Mouse (Mus musculus) kidney, embryonic 15.5 days (tissue): ENCODE data around the gene Mthfr. TPM values are rescaled to one million over a fixed set of nuclear protein-coding genes. Genes with fewer than 3 reads are reported as not detected.
A peak's percentile ranks its signal among the peaks of the same experiment; 100 is the strongest.

ENCODE experiments used
- ATAC-seq: fragments of 200-750 bp; cut with Nextera tagmentation; replicated peaks from 2 replicates; pipeline ENCODE4 v1.8.0; 2017; ENCODE audit warnings: moderate TSS enrichment; ENCODE audit not compliant: low FRiP score
- H3K27ac ChIP-seq: fragments of 300-500 bp; sonication (generic); 2 replicates; pipeline ENCODE4 v1.5.1; 2015; ENCODE audit warnings: mild to moderate bottlenecking, inconsistent platforms
- H3K27me3 ChIP-seq: fragments of 300-500 bp; sonication (generic); 2 replicates; pipeline ENCODE4 v1.6.1; 2015; ENCODE audit warnings: inconsistent platforms
- H3K36me3 ChIP-seq: fragments of 300-500 bp; sonication (generic); 2 replicates; pipeline ENCODE4 v1.6.1; 2015; ENCODE audit warnings: inconsistent platforms
- H3K4me1 ChIP-seq: fragments of 300-500 bp; sonication (generic); 2 replicates; pipeline ENCODE4 v1.6.1; 2015; ENCODE audit warnings: inconsistent platforms
- H3K4me2 ChIP-seq: fragments of 300-500 bp; sonication (generic); 2 replicates; pipeline ENCODE4 v1.6.1; 2015; ENCODE audit warnings: moderate library complexity, mild to moderate bottlenecking, inconsistent platforms
- H3K4me3 ChIP-seq: fragments of 300-500 bp; sonication (generic); replicated peaks from 2 replicates; pipeline ENCODE4 v1.5.1; 2015; ENCODE audit warnings: mild to moderate bottlenecking, inconsistent platforms
- H3K9ac ChIP-seq: fragments of 300-500 bp; sonication (generic); 2 replicates; pipeline ENCODE4 v1.6.1; 2015; ENCODE audit warnings: mild to moderate bottlenecking, inconsistent platforms
- H3K9me3 ChIP-seq: fragments of 300-500 bp; sonication (generic); replicated peaks from 2 replicates; pipeline ENCODE4 v1.6.1; 2016; ENCODE audit warnings: inconsistent platforms
- WGBS: fragments of 180-500 bp; shearing (Covaris S2); methylation state at CpG from one replicate; pipeline ENCODE4 v1.1.7; 2015; ENCODE audit warnings: mixed read lengths; 5-methylcytosine and 5-hydroxymethylcytosine counted together
- polyA plus RNA-seq: library from polyadenylated mRNA; unstranded; fragments of >200 nt; fragmentation: Nextera tagmentation; extraction: Ambion mirVana; gene quantifications from 2 replicates; pipeline ENCODE4 v1.2.1, GENCODE M21; 2015

The Mthfr gene
- polyA plus RNA-seq, 1 experiment from 2014 or later: 24.1 TPM

GRCm38 (mm10) chr4:148056801-148057200, 17.9 kb downstream of the Mthfr start:
- no peak overlapping the region for H3K4me3 ChIP-seq
- H3K27me3 ChIP-seq: no peaks in the 10 kb centered on the region
- no peaks in the 10 kb centered on the region for H3K9me3 ChIP-seq
- H3K4me1 ChIP-seq: peaks cover 8% of the 10 kb centered on the region
- WGBS: 68% methylated on average over 4 of the region's 4 CpGs
- peaks cover 72% of the 10 kb centered on the region for H3K36me3 ChIP-seq
- ATAC-seq: no peak
- no peak overlapping the region for H3K9ac ChIP-seq
- no peak overlapping the region for H3K4me2 ChIP-seq
- 0 out of 2 replicates have a peak overlapping the region, but pooled peaks have one; percentile 25 for H3K27ac ChIP-seq

GRCm38 (mm10) chr4:148057661-148058209, 18.9 kb downstream of the Mthfr start:
- Histone ChIP-seq H3K9me3 (no peaks in the 10 kb centered on the region), H3K4me1 (peaks cover 8% of the 10 kb centered on the region), H3K27me3 (no peaks in the 10 kb centered on the region), H3K27ac (no peak overlapping the region), H3K4me3 (no peak overlapping the region), H3K4me2 (no peak overlapping the region), H3K9ac (no peak overlapping the region), H3K36me3 (peaks cover 63% of the 10 kb centered on the region)
- ATAC-seq: no peak
- WGBS: 70% methylated on average over 5 of the region's 5 CpGs

GRCm38 (mm10) chr4:148058218-148058819, 19.4 kb downstream of the Mthfr start:
- no peak for ATAC-seq

GRCm38 (mm10) chr4:148058993-148059392, 20.1 kb downstream of the Mthfr start:
- Histone ChIP-seq H3K9ac (no peak overlapping the region), H3K4me2 (no peak overlapping the region), H3K9me3 (no peaks in the 10 kb centered on the region), H3K4me3 (no peak overlapping the region), H3K36me3 (peaks cover 50% of the 10 kb centered on the region), H3K4me1 (peaks cover 8% of the 10 kb centered on the region), H3K27me3 (no peaks in the 10 kb centered on the region), H3K27ac (no peak overlapping the region)
- ATAC-seq: no peak
- 92% methylated on average over 6 of the region's 6 CpGs for WGBS

More at GRCm38 (mm10) chr4:148058218-148058819, 19.4 kb downstream of the Mthfr start:
- Histone ChIP-seq H3K4me1 (peaks cover 8% of the 10 kb centered on the region), H3K4me3 (no peak overlapping the region), H3K4me2 (no peak overlapping the region), H3K36me3 (peaks cover 57% of the 10 kb centered on the region), H3K27me3 (no peaks in the 10 kb centered on the region), H3K9ac (no peak overlapping the region), H3K9me3 (no peaks in the 10 kb centered on the region), H3K27ac (no peak overlapping the region)
- WGBS: 94% methylated on average over 9 of the region's 9 CpGs

GRCm38 (mm10) chr4:148060120-148061085, 21.5 kb downstream of the Mthfr start:
- peaks cover 36% of the 10 kb centered on the region for H3K36me3 ChIP-seq
- H3K9me3 ChIP-seq: no peaks in the 10 kb centered on the region
- ATAC-seq: peak; percentile 41
- no peak overlapping the region for H3K9ac ChIP-seq
- H3K4me3 ChIP-seq: no peak overlapping the region
- H3K27ac ChIP-seq: no peak overlapping the region
- H3K4me1 ChIP-seq: peaks cover 11% of the 10 kb centered on the region
- H3K27me3 ChIP-seq: no peaks in the 10 kb centered on the region
- WGBS: 52% methylated on average over 13 of the region's 13 CpGs
- H3K4me2 ChIP-seq: no peak overlapping the region

DNA sequence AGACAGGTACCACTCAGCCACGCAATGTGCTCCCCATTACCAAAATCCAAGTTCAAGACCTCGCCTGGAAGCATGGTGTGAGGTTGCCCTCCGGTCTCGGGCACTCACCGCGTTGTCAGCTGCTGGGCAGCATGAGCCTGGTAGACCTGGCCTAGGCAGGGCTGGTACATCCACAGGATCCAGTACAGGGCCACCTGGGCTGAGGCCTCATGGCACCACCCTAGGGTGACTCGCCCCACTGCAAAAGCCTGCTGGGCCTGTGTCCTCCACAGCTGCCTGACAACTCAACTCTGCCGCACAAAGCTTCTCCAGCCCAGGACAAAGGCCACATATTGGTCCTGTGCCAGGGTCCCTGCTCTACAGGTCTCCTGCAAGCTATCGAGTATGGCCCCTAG, 22.2 kb downstream of the Mthfr start:
- Histone ChIP-seq H3K4me3 (no peak overlapping the region), H3K9ac (no peak overlapping the region), H3K9me3 (no peaks in the 10 kb centered on the region), H3K27ac (no peak overlapping the region), H3K4me2 (no peak overlapping the region), H3K4me1 (peaks cover 18% of the 10 kb centered on the region), H3K36me3 (peaks cover 29% of the 10 kb centered on the region), H3K27me3 (no peaks in the 10 kb centered on the region)
- 84% methylated on average over 9 of the region's 9 CpGs for WGBS
- no peak for ATAC-seq

DNA sequence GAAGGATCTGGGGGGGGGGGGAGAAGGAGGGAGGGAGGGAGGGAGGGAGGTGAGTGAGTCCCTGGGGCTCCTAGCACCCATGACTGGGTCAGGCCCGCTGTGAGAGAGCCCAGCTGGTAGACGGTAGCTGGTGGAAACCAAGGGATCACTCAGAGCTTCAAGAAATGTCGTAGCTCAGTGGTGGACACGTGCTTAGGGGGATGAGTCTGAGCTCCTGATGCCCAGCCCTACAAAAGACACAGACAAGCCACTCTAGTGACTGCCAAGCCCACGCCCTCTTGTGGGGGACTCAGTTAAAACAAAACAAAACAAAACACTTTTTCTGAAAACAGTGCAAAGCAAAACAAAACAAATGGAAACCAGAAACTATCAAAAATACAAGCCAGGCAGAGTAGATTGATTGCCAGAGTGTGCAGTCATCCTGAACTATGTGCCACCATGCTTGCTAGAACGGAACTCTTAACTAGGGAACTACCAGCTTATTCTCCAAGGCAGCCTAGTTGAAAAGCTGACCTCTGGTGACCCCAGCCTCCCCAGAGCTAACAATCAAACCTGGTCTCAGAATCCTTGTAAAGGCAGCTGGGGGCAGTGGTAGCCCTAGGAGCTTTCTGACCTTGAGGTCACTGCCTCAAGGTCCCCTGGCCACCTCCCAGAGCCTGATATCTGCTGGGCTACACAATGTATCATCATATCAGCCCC, 27.0 kb downstream of the Mthfr start:
- H3K4me3 ChIP-seq: no peak overlapping the region
- WGBS: 31% methylated on average over 6 of the region's 6 CpGs
- H3K27ac ChIP-seq: 0 out of 2 replicates have a peak overlapping the region, but pooled peaks have one; percentile 19
- peaks cover 28% of the 10 kb centered on the region for H3K4me1 ChIP-seq
- no peak overlapping the region for H3K9ac ChIP-seq
- no peaks in the 10 kb centered on the region for H3K27me3 ChIP-seq
- ATAC-seq: peak; percentile 47
- H3K4me2 ChIP-seq: 0 out of 2 replicates have a peak overlapping the region, but pooled peaks have one; percentile 5
- H3K36me3 ChIP-seq: no peaks in the 10 kb centered on the region
- no peaks in the 10 kb centered on the region for H3K9me3 ChIP-seq

DNA sequence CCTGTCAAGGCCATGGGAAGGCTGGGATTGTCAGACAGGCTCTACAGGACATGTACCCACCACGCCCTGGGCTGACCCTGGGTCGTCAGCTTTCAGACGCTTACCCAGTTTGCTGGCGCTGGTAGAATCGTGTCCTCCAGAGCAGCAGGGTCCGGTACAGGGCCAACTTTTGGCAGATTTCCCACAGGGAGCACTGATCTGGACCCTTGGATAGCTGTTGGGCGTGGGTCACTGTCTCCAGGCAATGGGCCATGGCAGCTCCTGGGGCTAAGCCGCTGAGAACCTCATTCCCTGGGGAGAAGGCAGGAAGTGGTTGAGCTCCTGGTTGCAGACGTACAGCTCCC, 27.5 kb downstream of the Mthfr start:
- Histone ChIP-seq H3K36me3 (no peaks in the 10 kb centered on the region), H3K27me3 (no peaks in the 10 kb centered on the region), H3K27ac (0 out of 2 replicates have a peak overlapping the region, but pooled peaks have one; percentile 19), H3K4me2 (0 out of 2 replicates have a peak overlapping the region, but pooled peaks have one; percentile 5), H3K9ac (no peak overlapping the region), H3K9me3 (no peaks in the 10 kb centered on the region), H3K4me1 (peaks cover 28% of the 10 kb centered on the region), H3K4me3 (no peak overlapping the region)
- WGBS: 36% methylated on average over 9 of the region's 9 CpGs
- ATAC-seq: peak; percentile 59

GRCm38 (mm10) chr4:148067346-148067745, 28.5 kb downstream of the Mthfr start:
- Histone ChIP-seq H3K36me3 (no peaks in the 10 kb centered on the region), H3K4me3 (no peak overlapping the region), H3K9me3 (no peaks in the 10 kb centered on the region), H3K27me3 (no peaks in the 10 kb centered on the region), H3K4me1 (peaks cover 33% of the 10 kb centered on the region), H3K27ac (no peak overlapping the region), H3K4me2 (no peak overlapping the region), H3K9ac (no peak overlapping the region)
- ATAC-seq: no peak
- 77% methylated on average over 8 of the region's 8 CpGs for WGBS

- no peak overlapping the region for H3K9ac ChIP-seq
- H3K27me3 ChIP-seq: no peaks in the 10 kb centered on the region
- H3K4me1 ChIP-seq: peaks cover 33% of the 10 kb centered on the region
- H3K36me3 ChIP-seq: no peaks in the 10 kb centered on the region
- H3K4me2 ChIP-seq: no peak overlapping the region
- H3K4me3 ChIP-seq: no peak overlapping the region
- WGBS: 86% methylated on average over 9 of the region's 9 CpGs
- no peak overlapping the region for H3K27ac ChIP-seq
- no peak for ATAC-seq
- no peaks in the 10 kb centered on the region for H3K9me3 ChIP-seq
Observed at GRCm38 (mm10) chr4:148069602-148070218, 30.8 kb downstream of the Mthfr start.

DNA sequence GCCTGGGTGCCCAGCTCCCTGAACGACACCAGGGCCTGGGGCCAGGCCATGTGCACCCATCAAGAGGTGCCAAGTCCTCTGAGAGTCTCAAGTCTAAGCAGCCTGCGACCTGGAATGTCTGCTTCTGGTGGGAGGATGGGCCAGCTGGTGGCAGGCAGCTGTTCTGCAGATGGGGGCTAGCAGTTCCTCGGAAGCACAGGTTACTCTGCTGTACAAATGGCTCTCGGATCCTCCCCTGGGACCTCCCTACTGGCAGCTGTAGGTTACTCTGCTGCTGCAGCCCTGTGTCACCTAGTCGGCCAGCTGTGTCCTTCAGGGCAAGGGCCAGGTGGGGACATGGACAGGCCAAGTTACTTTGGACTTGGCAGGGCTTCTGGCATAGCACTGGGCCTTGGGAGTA, 32.6 kb downstream of the Mthfr start:
- no peaks in the 10 kb centered on the region for H3K9me3 ChIP-seq
- 37% methylated on average over 5 of the region's 5 CpGs for whole genome bisulfite sequencing
- ATAC-seq: no peak
- H3K27me3 ChIP-seq: no peaks in the 10 kb centered on the region
- no peaks in the 10 kb centered on the region for H3K36me3 ChIP-seq
- no peak overlapping the region for H3K27ac ChIP-seq
- no peak overlapping the region for H3K9ac ChIP-seq
- no peak overlapping the region for H3K4me2 ChIP-seq
- no peak overlapping the region for H3K4me3 ChIP-seq
- peaks cover 25% of the 10 kb centered on the region for H3K4me1 ChIP-seq
